14 mouse cellular contexts compared by ENCODE assay signal in genomic region chr5:25761850-25762249, GRCm38 (mm10). TPM values are rescaled to one million over a fixed set of nuclear protein-coding genes. Genes with fewer than 3 reads are reported as not detected.
A peak's percentile ranks its signal among the peaks of the same experiment; 100 is the strongest.
DNase-seq lines count a peak whose midpoint lies in the region; ATAC-seq and TF ChIP-seq lines count a peak whose summit lies in the region.
"Had no signal": no experiment of that assay in that cellular context is flagged by ENCODE, and none has a peak within 500 bp of the region (broad histone marks: within the 10 kb centered on the region; RNA-seq: fewer than 3 reads in every experiment).

No protein-coding gene starts in this region.

- no peak for TF ChIP-seq CTCF in forebrain, postnatal 0 days (IDR thresholded peaks at IDR 0.05; ENCODE audit: low read depth)

- H3K4me1 ChIP-seq in forebrain, postnatal 0 days (ENCODE audit: insufficient read depth), result peaks cover 10% of the 10 kb centered on the region
- no peaks in the 10 kb centered on the region for H3K4me1 ChIP-seq in forebrain, embryonic 11.5 days (replicated peaks; ENCODE audit: control insufficient read depth, insufficient read depth, low read length)
- peaks cover 18% of the 10 kb centered on the region for H3K4me1 ChIP-seq in hindbrain, embryonic 15.5 days (replicated peaks)
- H3K4me1 ChIP-seq in hindbrain, embryonic 12.5 days, result peaks cover 4% of the 10 kb centered on the region
- H3K4me1 ChIP-seq in neural tube, embryonic 15.5 days, result peaks cover 24% of the 10 kb centered on the region

- H3K9me3 ChIP-seq in forebrain, postnatal 0 days (ENCODE audit: low read length), result no peaks in the 10 kb centered on the region
- H3K9me3 ChIP-seq in forebrain, embryonic 11.5 days (ENCODE audit: control insufficient read depth, low read length), result no peaks in the 10 kb centered on the region
- no peaks in the 10 kb centered on the region for H3K9me3 ChIP-seq in hindbrain, embryonic 15.5 days
- no peaks in the 10 kb centered on the region for H3K9me3 ChIP-seq in hindbrain, embryonic 12.5 days (replicated peaks)
- H3K9me3 ChIP-seq in neural tube, embryonic 15.5 days (replicated peaks), result no peaks in the 10 kb centered on the region
- H3K9me3 ChIP-seq: G1E; kidney, embryonic 15.5 days had no signal

- no peak for ATAC-seq in forebrain, postnatal 0 days
- ATAC-seq in forebrain, embryonic 11.5 days (replicated peaks; ENCODE audit: low FRiP score), result no peak
- no peak for ATAC-seq in hindbrain, embryonic 15.5 days (ENCODE audit: low FRiP score, low read depth)
- no peak for ATAC-seq in hindbrain, embryonic 12.5 days (ENCODE audit: low FRiP score)
- ATAC-seq in neural tube, embryonic 15.5 days (ENCODE audit: low FRiP score), result no peak

- no peak overlapping the region for H3K27ac ChIP-seq in forebrain, postnatal 0 days (ENCODE audit: low read depth, low read length)
- no peak overlapping the region for H3K27ac ChIP-seq in forebrain, embryonic 11.5 days (ENCODE audit: low read depth, low read length)
- H3K27ac ChIP-seq in hindbrain, embryonic 15.5 days (replicated peaks), result no peak overlapping the region
- H3K27ac ChIP-seq in hindbrain, embryonic 12.5 days, result no peak overlapping the region
- H3K27ac ChIP-seq in neural tube, embryonic 15.5 days (replicated peaks), result no peak overlapping the region
- H3K27ac ChIP-seq: kidney, embryonic 15.5 days had no signal

- no peaks in the 10 kb centered on the region for H3K27me3 ChIP-seq in forebrain, postnatal 0 days (ENCODE audit: insufficient read depth, low read length)
- H3K27me3 ChIP-seq in forebrain, embryonic 11.5 days (ENCODE audit: control insufficient read depth, insufficient read depth, low read length), result no peaks in the 10 kb centered on the region
- H3K27me3 ChIP-seq in hindbrain, embryonic 15.5 days, result no peaks in the 10 kb centered on the region
- H3K27me3 ChIP-seq in hindbrain, embryonic 12.5 days, result no peaks in the 10 kb centered on the region; the same call in 1 of the 2 replicates
- H3K27me3 ChIP-seq in neural tube, embryonic 15.5 days (replicated peaks), result no peaks in the 10 kb centered on the region

- H3K4me3 ChIP-seq in forebrain, postnatal 0 days (ENCODE audit: low read depth, low read length), result peak overlapping the region; percentile 85
- H3K4me3 ChIP-seq in forebrain, embryonic 11.5 days (ENCODE audit: low read depth, low read length), result no peak overlapping the region
- H3K4me3 ChIP-seq in hindbrain, embryonic 15.5 days, result no peak overlapping the region
- no peak overlapping the region for H3K4me3 ChIP-seq in hindbrain, embryonic 12.5 days
- H3K4me3 ChIP-seq in neural tube, embryonic 15.5 days (replicated peaks), result no peak overlapping the region
- H3K4me3 ChIP-seq: kidney, embryonic 15.5 days had no signal

- DNase-seq in forebrain, postnatal 0 days, result no peak
- DNase-seq in forebrain, embryonic 11.5 days (ENCODE audit: low spot score), result no peak
- no peak for DNase-seq in neural tube, embryonic 10.5 days (ENCODE audit: extremely low spot score, low spot score)
- DNase-seq in adrenal gland, postnatal 25 days, result no peak
- DNase-seq in cerebellum, adult 11-12 months, result no peak
- DNase-seq: cerebellum, adult 18-20 months; embryo, embryonic 11 days; lung, postnatal 14 days; right cerebral cortex, postnatal 14 days had no signal

- no peaks in the 10 kb centered on the region for H3K36me3 ChIP-seq in forebrain, postnatal 0 days (ENCODE audit: insufficient read depth)
- no peaks in the 10 kb centered on the region for H3K36me3 ChIP-seq in forebrain, embryonic 11.5 days (ENCODE audit: control insufficient read depth, insufficient read depth, low read length)
- no peaks in the 10 kb centered on the region for H3K36me3 ChIP-seq in hindbrain, embryonic 15.5 days
- no peaks in the 10 kb centered on the region for H3K36me3 ChIP-seq in hindbrain, embryonic 12.5 days
- no peaks in the 10 kb centered on the region for H3K36me3 ChIP-seq in neural tube, embryonic 15.5 days
- H3K36me3 ChIP-seq: kidney, embryonic 15.5 days had no signal

- 0 out of 2 replicates have a peak overlapping the region, but pooled peaks have one; percentile 2 for H3K9ac ChIP-seq in forebrain, postnatal 0 days
- H3K9ac ChIP-seq in forebrain, embryonic 11.5 days (ENCODE audit: low read length), result no peak overlapping the region
- H3K9ac ChIP-seq in hindbrain, embryonic 15.5 days, result no peak overlapping the region
- no peak overlapping the region for H3K9ac ChIP-seq in hindbrain, embryonic 12.5 days
- H3K9ac ChIP-seq in neural tube, embryonic 15.5 days (replicated peaks), result no peak overlapping the region
- H3K9ac ChIP-seq: kidney, embryonic 15.5 days had no signal

- 82% methylated on average over 2 of the region's 2 CpGs for WGBS in forebrain, postnatal 0 days
- 69% methylated on average over 2 of the region's 2 CpGs for WGBS in forebrain, embryonic 11.5 days
- 83% methylated on average over 2 of the region's 2 CpGs for WGBS in hindbrain, embryonic 15.5 days
- 83% methylated on average over 2 of the region's 2 CpGs for WGBS in hindbrain, embryonic 12.5 days
- 86% methylated on average over 2 of the region's 2 CpGs for WGBS in neural tube, embryonic 15.5 days

- peak overlapping the region; percentile 73 for H3K4me2 ChIP-seq in forebrain, postnatal 0 days (ENCODE audit: low read depth)
- no peak overlapping the region for H3K4me2 ChIP-seq in forebrain, embryonic 11.5 days (ENCODE audit: low read depth, low read length, severe bottlenecking)
- peak overlapping the region; percentile 93 for H3K4me2 ChIP-seq in hindbrain, embryonic 15.5 days
- H3K4me2 ChIP-seq in hindbrain, embryonic 12.5 days (replicated peaks), result no peak overlapping the region
- peak overlapping the region; percentile 88; the same call in 1 of the 2 replicates for H3K4me2 ChIP-seq in neural tube, embryonic 15.5 days
- H3K4me2 ChIP-seq: kidney, embryonic 15.5 days had no signal

RNA-seq across cellular contexts. Expression of gene Actr3b, which starts 2.1 kb away (rescaled TPM):
- 31.4 and 45.5 TPM in 2 replicates for total RNA-seq in forebrain, postnatal 0 days (2014; rRNA removed)
- polyA plus RNA-seq in forebrain, postnatal 0 days (2015; fragmentation: Nextera tagmentation; extraction: Ambion mirVana), result 90.9 and 107 TPM in 2 replicates
- 16.1 and 17.4 TPM in 2 replicates for polyA plus RNA-seq in forebrain, embryonic 11.5 days (2014; fragmentation: Nextera tagmentation; extraction: Ambion mirVana)
- polyA plus RNA-seq in hindbrain, embryonic 15.5 days (2015; fragmentation: Nextera tagmentation; extraction: Ambion mirVana), result 38.0 and 42.0 TPM in 2 replicates
- polyA plus RNA-seq in hindbrain, embryonic 12.5 days (2016; fragmentation: Nextera tagmentation; extraction: Ambion mirVana), result 9.4 and 10.0 TPM in 2 replicates
- 35.7 and 44.2 TPM in 2 replicates for polyA plus RNA-seq in neural tube, embryonic 15.5 days (2015; fragmentation: Nextera tagmentation; extraction: Ambion mirVana)
- 6.1 and 9.6 TPM in 2 replicates for total RNA-seq in adrenal gland, postnatal 25 days (2021)

RNA-seq across cellular contexts. Expression of gene Xrcc2, which starts 56.2 kb away (rescaled TPM):
- total RNA-seq in forebrain, postnatal 0 days (2014; rRNA removed), result 7.3 and 7.6 TPM in 2 replicates
- 3.3 and 4.1 TPM in 2 replicates for polyA plus RNA-seq in forebrain, postnatal 0 days (2015; fragmentation: Nextera tagmentation; extraction: Ambion mirVana)
- 14.9 and 19.8 TPM in 2 replicates for polyA plus RNA-seq in forebrain, embryonic 11.5 days (2014; fragmentation: Nextera tagmentation; extraction: Ambion mirVana)
- polyA plus RNA-seq in hindbrain, embryonic 15.5 days (2015; fragmentation: Nextera tagmentation; extraction: Ambion mirVana), result 6.1 and 6.4 TPM in 2 replicates
- polyA plus RNA-seq in hindbrain, embryonic 12.5 days (2016; fragmentation: Nextera tagmentation; extraction: Ambion mirVana), result 8.0 and 9.5 TPM in 2 replicates
- 4.4 and 6.0 TPM in 2 replicates for polyA plus RNA-seq in neural tube, embryonic 15.5 days (2015; fragmentation: Nextera tagmentation; extraction: Ambion mirVana)
- 6.1 and 6.8 TPM in 2 replicates for total RNA-seq in adrenal gland, postnatal 25 days (2021)

Comparison
In these comparisons a context has a peak if more than half of its experiments do, and no peak if none do; other contexts are left out.
1. H3K4me2 ChIP-seq: peak in forebrain, postnatal 0 days (single experiment), hindbrain, embryonic 15.5 days (single experiment) and neural tube, embryonic 15.5 days (single experiment); none in forebrain, embryonic 11.5 days (single experiment) and hindbrain, embryonic 12.5 days (single experiment).